Mouse (Mus musculus) heart, embryonic 16.5 days (tissue): ENCODE data around the gene Prr11. TPM values are rescaled to one million over a fixed set of nuclear protein-coding genes. Genes with fewer than 3 reads are reported as not detected.

ENCODE experiments used
- ATAC-seq: fragments of 200-750 bp; cut with Nextera tagmentation; replicated peaks from 2 replicates; pipeline ENCODE4 v1.8.0; 2017; ENCODE audit warnings: moderate number of reproducible peaks; ENCODE audit not compliant: insufficient read depth, low FRiP score; ENCODE audit errors: extremely low read depth
- H3K27ac ChIP-seq: fragments of 300-500 bp; sonication (generic); 2 replicates; pipeline ENCODE4 v1.5.1; 2014; ENCODE audit warnings: mild to moderate bottlenecking, low read length, control low read depth, moderate library complexity
- H3K27me3 ChIP-seq: fragments of 300-500 bp; sonication (generic); 2 replicates; pipeline ENCODE4 v1.6.1; 2014; ENCODE audit warnings: low read length, mixed read lengths; ENCODE audit not compliant: control insufficient read depth, insufficient read depth
- H3K36me3 ChIP-seq: fragments of 300-500 bp; sonication (generic); 2 replicates; pipeline ENCODE4 v1.6.1; 2014; ENCODE audit not compliant: control insufficient read depth, insufficient read depth
- H3K4me1 ChIP-seq: fragments of 300-500 bp; sonication (generic); 2 replicates; pipeline ENCODE4 v1.6.1; 2014; ENCODE audit warnings: low read length, mixed read lengths; ENCODE audit not compliant: control insufficient read depth, insufficient read depth
- H3K4me2 ChIP-seq: fragments of 300-500 bp; sonication (generic); 2 replicates; pipeline ENCODE4 v1.6.1; 2014; ENCODE audit warnings: low read depth, mild to moderate bottlenecking, control low read depth, low read length
- H3K4me3 ChIP-seq: fragments of 300-500 bp; sonication (generic); 2 replicates; pipeline ENCODE4 v1.5.1; 2014; ENCODE audit warnings: mild to moderate bottlenecking, control low read depth, low read length
- H3K9ac ChIP-seq: fragments of 300-500 bp; sonication (generic); 2 replicates; pipeline ENCODE4 v1.6.1; 2014; ENCODE audit warnings: low read length, control low read depth
- H3K9me3 ChIP-seq: fragments of 300-500 bp; sonication (generic); replicated peaks from 2 replicates; pipeline ENCODE4 v1.6.1; 2016; ENCODE audit warnings: low read length; ENCODE audit not compliant: control insufficient read depth
- WGBS: fragments of 180-500 bp; shearing (Covaris S2); extraction: QIAGEN DNeasy Blood & Tissue Kit; methylation state at CpG from one replicate; pipeline ENCODE4 v1.1.7; 2014; 5-methylcytosine and 5-hydroxymethylcytosine counted together
- polyA plus RNA-seq: library from polyadenylated mRNA; unstranded; fragments of >200 nt; fragmentation: Nextera tagmentation; extraction: Ambion mirVana; gene quantifications from 2 replicates; pipeline ENCODE4 v1.2.1, GENCODE M21; 2015

Prr11 gene
- polyA plus RNA-seq, 1 experiment from 2014 or later: 6.2 TPM

DNA sequence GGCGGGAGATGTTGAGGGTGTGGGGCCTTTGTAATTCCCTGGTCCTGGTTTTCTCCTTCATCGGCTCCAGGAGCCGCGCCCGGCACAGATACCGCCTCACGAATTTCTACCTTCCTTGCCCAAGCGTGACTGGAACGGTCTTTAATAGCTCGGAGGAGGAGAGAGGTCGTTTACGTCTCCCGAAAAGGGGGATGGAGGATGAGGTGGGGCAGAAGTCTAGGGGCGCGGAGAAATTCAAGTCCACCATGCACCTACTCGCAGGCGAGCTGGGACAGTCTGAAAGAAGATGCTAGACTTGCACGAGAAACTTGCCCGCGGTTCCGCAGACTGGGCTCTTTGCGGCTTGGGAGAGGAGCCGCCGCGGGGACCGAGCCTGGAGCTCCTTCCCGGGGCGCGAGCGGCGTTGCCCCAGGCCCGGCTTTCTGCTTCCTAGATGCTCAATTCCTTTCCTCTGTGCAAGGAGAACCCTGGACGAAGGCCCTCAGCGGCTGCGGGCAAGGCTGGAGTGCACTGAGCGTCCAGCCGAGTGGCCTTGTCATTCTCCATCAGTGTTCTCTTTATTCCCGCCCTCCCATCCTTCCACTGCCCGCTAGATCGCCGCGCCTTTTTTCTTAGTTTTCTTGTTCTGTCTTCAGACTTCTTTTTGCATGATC, 1.1 kb upstream of the Prr11 start:
- WGBS: under 1% methylated on average over 42 of the region's 42 CpGs
- Histone ChIP-seq H3K4me2 (peak overlapping the region; percentile 61), H3K9me3 (no peaks in the 10 kb centered on the region), H3K4me1 (peaks cover 13% of the 10 kb centered on the region), H3K9ac (peak overlapping the region; percentile 81), H3K4me3 (peak overlapping the region; percentile 70), H3K36me3 (peaks cover 13% of the 10 kb centered on the region), H3K27ac (peak overlapping the region; percentile 91), H3K27me3 (no peaks in the 10 kb centered on the region)
- ATAC-seq: no peak

DNA sequence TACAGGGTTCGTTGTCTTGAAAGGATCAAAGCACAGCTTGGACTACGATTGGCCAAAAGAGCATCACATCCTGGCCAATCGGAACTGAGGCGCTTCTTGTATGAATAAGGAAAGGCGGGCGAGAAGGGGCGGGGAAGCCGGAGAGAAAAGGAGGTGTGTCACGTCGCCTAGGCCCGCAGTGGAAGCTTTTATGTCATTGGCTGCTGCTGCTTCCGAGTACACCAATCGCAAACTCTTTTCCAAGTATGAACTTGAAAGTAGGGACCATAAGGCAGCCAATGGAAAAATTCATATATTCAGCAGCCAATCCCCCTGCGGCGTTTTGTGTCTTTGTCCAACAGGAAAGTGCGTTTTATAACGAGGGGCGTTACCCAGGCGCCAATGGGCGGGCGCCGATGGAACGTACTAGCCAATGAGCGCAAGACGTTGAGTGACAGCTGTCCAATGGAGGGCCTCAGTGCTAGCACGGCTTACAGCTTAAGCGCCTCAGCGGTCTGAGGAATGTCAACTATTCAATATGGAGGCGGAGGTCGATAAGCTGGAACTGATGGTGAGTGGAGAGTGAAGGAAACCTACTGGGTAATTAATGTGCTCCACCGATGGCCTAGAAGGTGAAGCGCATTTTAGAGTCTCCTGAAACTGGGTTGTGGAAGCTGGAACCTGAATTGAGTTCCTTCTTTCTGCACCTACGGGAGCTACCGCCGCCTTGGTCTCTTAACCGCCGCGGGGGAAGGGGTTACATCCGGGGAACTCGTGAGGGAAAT, 429 bp upstream of the Prr11 start, which contains the start of gene Ska2:
Gene Ska2 (plus strand): TSS at position 480 of the 764 bp plus-strand sequence.
- Histone ChIP-seq H3K9ac (peak within 1 kb of the TSS; percentile 81), H3K4me3 (peak within 1 kb of the TSS; percentile 86), H3K27ac (peak within 1 kb of the TSS; percentile 91), H3K9me3 (no peaks in the 10 kb centered on the region), H3K4me2 (peak within 1 kb of the TSS; percentile 71), H3K4me1 (peaks cover 13% of the 10 kb centered on the region), H3K36me3 (peaks cover 16% of the 10 kb centered on the region), H3K27me3 (no peaks in the 10 kb centered on the region)
- WGBS: under 1% methylated on average over 40 of the region's 40 CpGs
- ATAC-seq: peak; percentile 99

DNA sequence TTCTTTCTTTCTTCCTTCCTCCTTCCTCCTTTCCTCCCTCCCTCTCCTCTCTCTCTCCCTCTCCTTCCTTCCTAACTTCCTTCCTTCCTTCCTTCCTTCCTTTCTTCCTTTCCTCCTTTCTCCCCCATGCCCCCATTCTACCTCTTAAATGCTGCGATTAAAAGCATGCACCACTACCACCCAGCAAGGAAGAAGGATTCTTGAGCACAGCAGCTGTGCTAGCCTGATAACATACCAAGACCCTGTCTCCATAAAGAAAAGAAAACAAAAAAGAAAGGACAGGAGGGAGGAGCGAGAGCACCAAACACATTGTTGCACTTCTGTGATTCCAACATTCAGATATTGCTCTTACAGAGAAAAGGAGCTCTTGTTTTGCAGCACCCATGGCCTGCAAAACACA, 21.4 kb downstream of the Prr11 start:
- peak overlapping the region; percentile 80 for H3K4me3 ChIP-seq
- H3K9me3 ChIP-seq: no peaks in the 10 kb centered on the region
- H3K4me1 ChIP-seq: peaks cover 19% of the 10 kb centered on the region
- peaks cover 19% of the 10 kb centered on the region for H3K36me3 ChIP-seq
- H3K27ac ChIP-seq: no peak overlapping the region
- peak overlapping the region; percentile 89 for H3K9ac ChIP-seq
- 53% methylated on average over 2 of the region's 2 CpGs for WGBS
- peak overlapping the region; percentile 75 for H3K4me2 ChIP-seq
- ATAC-seq: no peak
- no peaks in the 10 kb centered on the region for H3K27me3 ChIP-seq

DNA sequence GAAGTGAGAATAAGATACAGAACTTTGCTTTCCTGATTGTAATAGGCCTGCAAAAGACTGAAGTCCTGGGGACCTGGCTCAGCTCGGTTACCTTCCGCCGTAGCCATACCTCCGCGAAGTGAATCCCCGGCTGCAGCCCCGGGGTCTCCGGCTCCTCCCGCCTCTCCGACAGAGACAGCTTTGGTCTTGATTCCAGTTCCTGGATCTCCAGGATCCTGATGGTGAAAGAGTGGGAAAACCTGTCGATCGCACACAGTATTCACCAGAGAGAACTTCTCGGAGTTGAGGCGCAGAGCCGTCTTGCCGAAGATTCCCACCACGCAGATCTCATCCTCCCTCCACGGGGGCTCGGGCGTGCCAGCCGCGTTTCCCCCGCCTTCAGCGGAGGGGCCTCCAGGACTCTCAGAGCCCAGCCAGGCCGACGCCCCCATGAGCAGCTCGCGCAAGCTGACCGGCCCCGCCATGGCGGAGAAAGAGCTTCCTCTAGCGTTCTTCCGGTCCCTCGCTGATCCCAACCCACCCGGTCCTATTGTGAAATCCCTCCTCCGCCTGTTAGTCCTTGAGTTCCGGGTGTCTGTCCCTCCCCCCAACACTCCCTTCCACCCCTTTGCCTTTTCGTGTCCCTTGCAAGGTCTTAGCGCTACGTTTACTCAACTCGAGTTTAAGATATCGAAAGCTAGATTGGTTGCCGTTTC, 22.1 kb downstream of the Prr11 start, which contains the start of gene Smg8:
Gene Smg8 (minus strand): TSS at position 485 of the 695 bp plus-strand sequence.
- Histone ChIP-seq H3K4me2 (peak within 1 kb of the TSS; percentile 75), H3K36me3 (peaks cover 13% of the 10 kb centered on the region), H3K9ac (peak within 1 kb of the TSS; percentile 89), H3K27me3 (no peaks in the 10 kb centered on the region), H3K4me1 (peaks cover 19% of the 10 kb centered on the region), H3K27ac (peak within 1 kb of the TSS; percentile 57), H3K4me3 (peak within 1 kb of the TSS; percentile 80), H3K9me3 (no peaks in the 10 kb centered on the region)
- under 1% methylated on average over 43 of the region's 43 CpGs for WGBS
- peak; percentile 92 for ATAC-seq

DNA sequence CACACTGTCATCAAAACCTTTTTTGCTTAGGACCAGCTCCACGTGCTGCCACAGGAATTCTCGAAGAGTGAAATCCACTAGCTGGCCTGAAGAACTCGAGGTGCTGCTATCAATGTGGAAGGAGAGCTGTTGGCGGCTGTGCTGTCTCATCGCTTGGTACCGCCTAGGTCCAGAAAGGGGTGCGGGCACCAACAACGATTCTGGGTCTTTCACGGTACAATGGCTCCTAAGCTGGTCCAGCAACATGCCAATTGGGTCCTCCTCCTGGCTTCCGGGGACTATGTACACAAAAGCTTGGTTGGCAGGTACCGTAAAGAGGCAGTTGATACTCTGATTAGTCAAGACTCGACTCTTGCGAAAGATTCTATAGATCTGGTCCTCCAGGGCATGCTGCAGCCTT, 23.0 kb downstream of the Prr11 start:
- Histone ChIP-seq H3K9ac (no peak overlapping the region), H3K36me3 (peaks cover 17% of the 10 kb centered on the region), H3K4me2 (peak overlapping the region; percentile 75), H3K27me3 (no peaks in the 10 kb centered on the region), H3K9me3 (no peaks in the 10 kb centered on the region), H3K27ac (no peak overlapping the region), H3K4me3 (peak overlapping the region; percentile 80), H3K4me1 (peaks cover 19% of the 10 kb centered on the region)
- WGBS: 89% methylated on average over 13 of the region's 13 CpGs
- ATAC-seq: no peak

DNA sequence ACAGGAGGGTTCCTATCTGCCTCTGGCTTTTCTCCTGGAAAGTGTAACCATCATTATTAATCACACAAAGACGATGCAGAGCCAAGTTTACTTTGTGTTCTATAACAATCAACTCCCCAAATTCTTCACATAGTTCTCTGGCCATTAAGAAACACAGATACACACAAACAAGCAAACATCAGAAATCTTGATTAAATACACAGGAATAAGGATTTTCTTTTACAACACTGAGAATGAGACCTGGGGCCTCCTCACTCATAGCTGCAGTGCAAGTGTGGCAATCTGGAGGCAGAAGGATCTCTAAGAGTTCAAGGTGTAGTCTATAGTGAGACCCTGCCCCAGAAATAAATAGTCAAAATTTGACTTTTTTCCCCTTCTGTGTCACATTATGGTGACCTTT, 24.8 kb downstream of the Prr11 start:
- no peak for ATAC-seq
- no peak overlapping the region for H3K9ac ChIP-seq
- H3K4me2 ChIP-seq: no peak overlapping the region
- no peak overlapping the region for H3K27ac ChIP-seq
- no peak overlapping the region for H3K4me3 ChIP-seq
- H3K27me3 ChIP-seq: no peaks in the 10 kb centered on the region
- H3K9me3 ChIP-seq: no peaks in the 10 kb centered on the region
- H3K4me1 ChIP-seq: peaks cover 19% of the 10 kb centered on the region
- 57% methylated on average over 1 of the region's 1 CpGs for WGBS
- peaks cover 25% of the 10 kb centered on the region for H3K36me3 ChIP-seq

DNA sequence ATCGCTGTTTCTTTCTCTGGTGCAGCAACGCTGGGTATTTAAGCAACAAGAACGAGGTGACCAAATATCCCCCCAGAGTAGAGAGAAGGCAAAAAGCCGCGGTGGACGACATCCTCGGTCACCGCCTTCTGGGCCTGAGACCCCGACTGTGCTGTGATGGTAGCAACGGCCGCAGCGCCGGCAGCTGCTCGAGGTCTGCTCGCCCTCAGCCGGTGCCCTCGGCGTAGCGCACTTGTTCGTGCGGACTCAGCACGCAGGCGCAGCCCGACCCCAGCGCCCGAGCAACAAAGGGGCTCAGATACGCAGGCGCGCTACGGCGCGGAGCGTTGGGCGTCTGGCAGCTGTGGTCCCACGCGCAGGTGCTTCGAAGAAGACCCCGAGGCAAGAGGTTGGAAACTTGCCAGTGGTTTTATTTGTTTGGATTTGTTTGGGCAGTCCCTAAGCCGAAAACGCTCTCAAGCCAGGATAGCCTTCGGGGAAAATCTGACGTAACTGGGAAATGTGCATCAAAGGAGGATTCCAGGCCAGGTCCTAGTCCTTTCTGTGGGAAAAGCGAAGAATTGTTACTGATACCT, 34.6 kb downstream of the Prr11 start, which contains the start of gene Gdpd1:
Gene Gdpd1 (minus strand): TSS at position 197 of the 575 bp plus-strand sequence.
- Histone ChIP-seq H3K9me3 (no peaks in the 10 kb centered on the region), H3K36me3 (peaks cover 11% of the 10 kb centered on the region), H3K27me3 (no peaks in the 10 kb centered on the region), H3K4me1 (peaks cover 5% of the 10 kb centered on the region), H3K27ac (peak within 1 kb of the TSS; percentile 87), H3K4me3 (peak within 1 kb of the TSS; percentile 84), H3K4me2 (peak within 1 kb of the TSS; percentile 99), H3K9ac (peak within 1 kb of the TSS; percentile 93)
- peak; percentile 96 for ATAC-seq
- WGBS: under 1% methylated on average over 43 of the region's 43 CpGs

DNA sequence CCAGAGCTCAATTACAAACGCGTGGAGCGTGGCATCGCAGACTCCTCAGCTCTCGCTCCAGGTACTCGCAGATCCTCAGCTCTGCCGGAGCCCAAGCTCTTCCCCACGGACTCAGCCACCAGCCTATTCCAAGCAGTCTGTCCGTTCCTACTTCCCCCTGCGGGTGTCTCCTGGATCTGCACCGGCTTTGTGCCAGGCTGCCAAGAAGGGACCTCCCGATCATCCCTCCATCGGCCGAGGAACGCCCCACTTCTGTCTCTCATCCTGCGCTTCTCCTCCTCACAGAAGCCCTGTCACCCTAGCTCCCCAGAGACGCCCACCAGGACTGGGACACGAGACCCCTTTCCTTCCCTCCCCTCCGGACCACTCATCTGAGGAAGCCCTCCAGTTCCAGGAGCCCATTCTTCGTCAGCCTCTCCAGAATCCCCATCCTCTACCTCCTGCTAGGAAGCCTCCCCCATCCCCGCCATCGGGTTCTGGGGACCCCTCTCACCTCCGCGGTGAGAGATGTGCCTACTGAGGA, 35.1 kb downstream of the Prr11 start:
- under 1% methylated on average over 24 of the region's 24 CpGs for WGBS
- H3K4me3 ChIP-seq: peak overlapping the region; percentile 84

More for the DNA sequence above, 35.1 kb downstream of the Prr11 start:
- no peaks in the 10 kb centered on the region for H3K27me3 ChIP-seq
- peak; percentile 64 for ATAC-seq
- peak overlapping the region; percentile 99 for H3K4me2 ChIP-seq
- peaks cover 11% of the 10 kb centered on the region for H3K36me3 ChIP-seq
- H3K9me3 ChIP-seq: no peaks in the 10 kb centered on the region
- peak overlapping the region; percentile 87 for H3K27ac ChIP-seq
- H3K4me1 ChIP-seq: peaks cover 5% of the 10 kb centered on the region
- H3K9ac ChIP-seq: peak overlapping the region; percentile 93
